Mouse (Mus musculus): Measurements from ENCODE around the gene C87414.
"Not testable (repeated sequence)": the region's sequence is repeated elsewhere in the genome, so short reads cannot be mapped to it uniquely, and the experiment has no call there.

The C87414 gene

GRCm38 (mm10) chr5:93671451-93671850, at the start of gene C87414:
Gene C87414 (minus strand): TSS chr5:93671551.
- DNase-seq (ENCODE audit: low read depth): not testable (repeated sequence)

- DNase-seq (ENCODE audit: low read depth): not testable (repeated sequence)
Observed at GRCm38 (mm10) chr5:93684661-93685060, 13.3 kb upstream of the C87414 start.

Measured in NIH3T3 (cell line).